Mouse (Mus musculus) liver, embryonic 14.5 days (tissue): ENCODE measurements around the gene Glt8d2. TPM values are rescaled to one million over a fixed set of nuclear protein-coding genes. Genes with fewer than 3 reads are reported as not detected.
A peak's percentile ranks its signal among the peaks of the same experiment; 100 is the strongest.

ENCODE experiments used
- ATAC-seq: fragments of 200-750 bp; cut with Nextera tagmentation; 2 replicates; pipeline ENCODE4 v1.8.0; 2017; ENCODE audit warnings: moderate number of reproducible peaks, mild to moderate bottlenecking, moderate library complexity; ENCODE audit not compliant: insufficient read depth
- DNase-seq, 3 experiments: peaks; one replicate each; pipeline ENCODE4 v3.0.0-alpha.2; 2012 to 2013; ENCODE audit warnings: low read depth in 3 of 3, low spot score in 3 of 3
- H3K27ac ChIP-seq: fragments of 300-500 bp; sonication (generic); 2 replicates; pipeline ENCODE4 v1.5.1; 2014; ENCODE audit warnings: moderate library complexity, mild to moderate bottlenecking, control low read depth, inconsistent platforms
- H3K27me3 ChIP-seq: fragments of 300-500 bp; sonication (generic); 2 replicates; pipeline ENCODE4 v1.6.1; 2014; ENCODE audit warnings: mild to moderate bottlenecking, low read length, moderate library complexity; ENCODE audit not compliant: control insufficient read depth, insufficient read depth
- H3K36me3 ChIP-seq: fragments of 300-500 bp; sonication (generic); replicated peaks from 2 replicates; pipeline ENCODE4 v1.6.1; 2014; ENCODE audit warnings: low read depth; ENCODE audit not compliant: control insufficient read depth, insufficient read depth
- H3K4me1 ChIP-seq, 2 experiments: fragments of 200-500 bp in 1 of 2; fragments of 300-500 bp in 1 of 2; sonication (generic) in 1 of 2; replicated peaks; 2 replicates each; pipeline ENCODE4 v1.6.1; 2012 to 2014; ENCODE audit warnings: antibody characterized with exemption in 1 of 2, inconsistent platforms in 1 of 2, low read length in 1 of 2; ENCODE audit not compliant: control insufficient read depth in 2 of 2, insufficient read depth in 2 of 2
- H3K4me2 ChIP-seq: fragments of 300-500 bp; sonication (generic); 2 replicates; pipeline ENCODE4 v1.6.1; 2014; ENCODE audit warnings: low read depth, mild to moderate bottlenecking, control low read depth, moderate library complexity
- H3K4me3 ChIP-seq, 2 experiments: fragments of 200-500 bp in 1 of 2; fragments of 300-500 bp in 1 of 2; sonication (generic) in 1 of 2; 2 replicates each; pipeline ENCODE4 v1.5.1; 2012 to 2014; ENCODE audit warnings: low read depth in 2 of 2, low read length in 2 of 2, mild to moderate bottlenecking in 2 of 2, control low read depth in 1 of 2, inconsistent platforms in 1 of 2, moderate library complexity in 1 of 2; ENCODE audit not compliant: insufficient read depth in 1 of 2
- H3K9ac ChIP-seq: fragments of 300-500 bp; sonication (generic); replicated peaks from 2 replicates; pipeline ENCODE4 v1.6.1; 2014; ENCODE audit warnings: mild to moderate bottlenecking, control low read depth, moderate library complexity
- H3K9me3 ChIP-seq: fragments of 300-500 bp; sonication (generic); 2 replicates; pipeline ENCODE4 v1.6.1; 2016; ENCODE audit warnings: low read length, mixed read lengths; ENCODE audit not compliant: control insufficient read depth
- CTCF ChIP-seq: IDR thresholded peaks from 2 replicates; pipeline ENCODE4 v1.5.1; 2016; ENCODE audit warnings: antibody characterized with exemption, low read depth, control low read depth
- EP300 ChIP-seq: IDR thresholded peaks from 2 replicates; pipeline ENCODE4 v1.6.1; 2016; ENCODE audit warnings: antibody characterized with exemption, low read depth
- WGBS: fragments of 180-500 bp; shearing (Covaris S2); extraction: QIAGEN DNeasy Blood & Tissue Kit; methylation state at CpG from one replicate; pipeline ENCODE4 v1.1.7; 2014; ENCODE audit not compliant: insufficient replicate concordance; 5-methylcytosine and 5-hydroxymethylcytosine counted together
- polyA plus RNA-seq, 2 experiments: library from polyadenylated mRNA; depleted of rRNA in 1 of 2; stranded (reverse) in 1 of 2; unstranded in 1 of 2; fragments of >200 nt; fragmentation: Nextera tagmentation in 1 of 2; extraction: Ambion mirVana in 1 of 2; gene quantifications; 2 replicates each; pipeline versions ENCODE4 v1.2.1 to v1.2.3; 2012 to 2014

Glt8d2 gene
- polyA plus RNA-seq (2012; rRNA removed): 0.12 and 0.23 TPM in 2 replicates
- 0.27 and 0.35 TPM in 2 replicates for polyA plus RNA-seq (2014; fragmentation: Nextera tagmentation; extraction: Ambion mirVana)

DNA sequence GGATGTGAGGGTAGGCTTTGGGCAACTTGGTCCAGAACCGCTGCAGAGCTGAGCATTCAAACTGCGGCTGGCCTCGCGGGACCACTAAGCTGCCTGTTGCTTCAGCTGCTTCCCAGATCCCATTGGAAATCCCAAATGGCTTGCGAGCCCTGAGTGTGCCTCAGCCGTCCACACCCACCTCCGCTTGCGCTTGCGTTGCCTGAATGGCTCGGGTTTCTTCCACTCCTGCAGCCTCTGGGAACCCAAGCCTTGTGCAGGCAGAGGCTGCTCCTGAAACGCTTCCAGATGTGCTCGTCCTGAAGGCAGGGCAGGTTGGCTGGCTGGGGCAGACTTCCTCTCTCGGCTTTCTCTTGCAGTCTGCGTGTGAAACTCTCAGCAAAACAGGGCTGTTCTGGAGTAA lies at the start of gene Glt8d2:
Glt8d2 (minus strand) TSS at position 157 of the 400 bp plus-strand sequence.
- peak within 1 kb of the TSS; percentile 6; the same call in 1 of the 2 replicates for H3K4me2 ChIP-seq
- TF ChIP-seq CTCF (no peak), EP300 (no peak)
- peaks cover 5% of the 10 kb centered on the region for H3K27me3 ChIP-seq
- no peak for ATAC-seq
- H3K4me3 ChIP-seq: no peak within 1 kb of the TSS
- no peaks in the 10 kb centered on the region for H3K9me3 ChIP-seq
- H3K4me1 ChIP-seq: peaks cover 2% of the 10 kb centered on the region in 2 experiments; a peak in 2 of 4 replicates
- no peaks in the 10 kb centered on the region for H3K36me3 ChIP-seq
- H3K9ac ChIP-seq: no peak within 1 kb of the TSS
- no peak within 1 kb of the TSS for H3K27ac ChIP-seq
- DNase-seq: no peak
- 11% methylated on average over 14 of the region's 14 CpGs for WGBS

DNA sequence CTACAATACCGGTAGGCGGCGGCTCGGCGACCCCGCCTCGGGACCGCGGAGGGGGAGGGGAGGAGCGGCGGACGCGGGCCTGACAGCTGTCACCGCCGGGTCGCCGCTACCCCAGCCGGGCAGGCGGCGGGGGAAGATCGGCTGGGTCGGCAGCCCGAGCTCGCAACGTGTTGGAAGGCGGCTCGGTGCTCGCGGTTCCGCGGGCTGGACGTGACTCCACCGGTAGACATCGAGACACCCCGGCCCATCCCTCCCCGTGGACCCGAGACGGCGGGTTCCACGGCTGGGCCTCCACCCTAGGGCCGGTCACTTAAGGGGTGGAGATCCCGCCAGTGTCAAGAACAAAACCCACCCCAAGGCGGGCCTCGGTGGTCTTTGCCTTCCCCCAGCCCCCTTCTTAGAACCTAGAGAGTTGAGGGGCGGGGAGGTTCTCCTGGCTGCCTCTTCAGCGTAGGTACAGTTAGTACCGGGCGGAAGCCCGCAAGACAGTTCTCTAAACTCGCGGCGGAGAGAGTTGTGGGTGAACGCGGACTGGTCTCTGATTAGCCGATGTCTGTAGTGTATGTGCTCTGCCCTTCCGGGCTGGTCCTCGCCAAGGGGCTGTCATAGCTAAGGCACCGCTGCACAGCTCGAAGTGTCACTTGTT lies 9.0 kb upstream of the Glt8d2 start:
- WGBS: under 1% methylated on average over 59 of the region's 59 CpGs
- H3K4me1 ChIP-seq: peaks cover 12 to 20% of the 10 kb centered on the region in 2 experiments
- no peak overlapping the region; the same call in 1 of the 2 replicates for H3K27ac ChIP-seq
- no peak for DNase-seq
- ATAC-seq: peak; percentile 71
- TF ChIP-seq CTCF: no peak; the same call in 1 of the 2 replicates
- no peak for TF ChIP-seq EP300
- no peaks in the 10 kb centered on the region for H3K9me3 ChIP-seq
- H3K9ac ChIP-seq: peak overlapping the region; percentile 75
- peak overlapping the region; percentile 86 to 93 for H3K4me3 ChIP-seq
- H3K27me3 ChIP-seq: no peaks in the 10 kb centered on the region
- no peaks in the 10 kb centered on the region for H3K36me3 ChIP-seq
- H3K4me2 ChIP-seq: peak overlapping the region; percentile 76

DNA sequence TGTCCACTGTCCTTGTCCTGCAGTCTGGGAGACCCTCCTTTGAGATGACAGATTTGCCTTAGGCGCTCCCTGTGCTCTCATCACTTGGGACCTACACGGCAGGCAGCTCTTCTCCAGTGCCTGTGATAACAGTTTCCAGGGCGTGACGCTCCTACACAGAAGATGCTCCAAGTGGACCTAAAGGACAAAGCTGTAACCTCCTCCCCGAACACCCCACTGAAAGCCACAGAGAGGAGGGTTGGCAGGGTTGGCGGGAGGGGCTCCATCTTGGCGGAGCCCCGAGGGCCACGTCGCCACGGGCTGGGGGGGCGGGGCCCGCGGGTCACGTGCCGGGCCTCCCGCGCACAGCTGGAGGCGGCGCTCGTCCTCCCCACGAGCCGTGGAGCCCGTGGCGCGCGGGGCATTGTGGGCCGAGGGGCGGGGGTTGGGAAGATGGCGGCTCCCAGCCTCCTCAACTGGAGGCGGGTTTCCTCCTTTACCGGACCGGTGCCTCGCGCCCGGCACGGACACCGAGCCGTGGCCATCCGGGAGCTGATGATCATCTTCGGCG lies 8.3 kb upstream of the Glt8d2 start:
- peak overlapping the region; percentile 76 for H3K4me2 ChIP-seq
- TF ChIP-seq CTCF (peak; percentile 8; the same call in 1 of the 2 replicates), EP300 (no peak)
- DNase-seq (peak; percentile 63 to 72 (median 63)), ATAC-seq (peak; percentile 94)
- peak overlapping the region; percentile 75 for H3K9ac ChIP-seq
- WGBS: under 1% methylated on average over 42 of the region's 42 CpGs
- no peak overlapping the region; the same call in 1 of the 2 replicates for H3K27ac ChIP-seq
- no peaks in the 10 kb centered on the region for H3K9me3 ChIP-seq
- H3K36me3 ChIP-seq: no peaks in the 10 kb centered on the region
- peak overlapping the region; percentile 86 to 93 for H3K4me3 ChIP-seq
- H3K4me1 ChIP-seq: peaks cover 12 to 20% of the 10 kb centered on the region in 2 experiments
- no peaks in the 10 kb centered on the region for H3K27me3 ChIP-seq

DNA sequence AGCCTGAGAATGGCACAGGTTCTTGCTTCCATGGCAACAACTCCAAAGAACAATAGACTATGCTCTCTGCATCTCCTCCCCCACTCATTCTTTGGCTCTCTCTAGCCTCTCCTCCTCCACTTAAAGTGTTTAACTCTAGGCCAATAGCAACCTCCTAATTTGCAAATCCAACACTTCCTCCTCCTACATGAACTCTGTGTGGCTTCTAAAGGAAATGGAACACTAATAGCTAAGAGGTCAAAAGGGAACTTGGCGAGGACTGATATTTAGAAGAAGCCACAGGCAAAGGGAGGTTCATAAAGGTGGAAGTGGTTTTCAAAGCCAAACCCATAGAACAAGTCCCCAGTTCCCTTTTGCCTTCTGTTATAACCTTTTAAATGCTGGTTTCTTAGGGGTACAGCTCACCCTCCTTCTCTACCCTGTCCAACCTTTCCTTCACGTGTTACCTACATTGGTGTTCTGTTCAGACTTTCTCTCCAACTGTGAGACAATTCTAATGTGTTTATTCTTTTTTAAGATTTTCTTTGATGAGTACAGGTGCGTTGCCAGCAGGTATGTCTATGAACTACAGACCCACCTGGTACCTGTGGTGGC lies 7.0 kb upstream of the Glt8d2 start:
- H3K4me2 ChIP-seq: no peak overlapping the region
- H3K4me1 ChIP-seq: peaks cover 12 to 20% of the 10 kb centered on the region in 2 experiments
- DNase-seq: no peak
- ATAC-seq: no peak
- no peaks in the 10 kb centered on the region for H3K36me3 ChIP-seq
- H3K4me3 ChIP-seq: no peak overlapping the region
- H3K27me3 ChIP-seq: no peaks in the 10 kb centered on the region
- WGBS: 43% methylated on average over 3 of the region's 3 CpGs
- TF ChIP-seq CTCF: no peak
- TF ChIP-seq EP300: no peak
- H3K9me3 ChIP-seq: no peaks in the 10 kb centered on the region
- no peak overlapping the region for H3K27ac ChIP-seq
- H3K9ac ChIP-seq: no peak overlapping the region

DNA sequence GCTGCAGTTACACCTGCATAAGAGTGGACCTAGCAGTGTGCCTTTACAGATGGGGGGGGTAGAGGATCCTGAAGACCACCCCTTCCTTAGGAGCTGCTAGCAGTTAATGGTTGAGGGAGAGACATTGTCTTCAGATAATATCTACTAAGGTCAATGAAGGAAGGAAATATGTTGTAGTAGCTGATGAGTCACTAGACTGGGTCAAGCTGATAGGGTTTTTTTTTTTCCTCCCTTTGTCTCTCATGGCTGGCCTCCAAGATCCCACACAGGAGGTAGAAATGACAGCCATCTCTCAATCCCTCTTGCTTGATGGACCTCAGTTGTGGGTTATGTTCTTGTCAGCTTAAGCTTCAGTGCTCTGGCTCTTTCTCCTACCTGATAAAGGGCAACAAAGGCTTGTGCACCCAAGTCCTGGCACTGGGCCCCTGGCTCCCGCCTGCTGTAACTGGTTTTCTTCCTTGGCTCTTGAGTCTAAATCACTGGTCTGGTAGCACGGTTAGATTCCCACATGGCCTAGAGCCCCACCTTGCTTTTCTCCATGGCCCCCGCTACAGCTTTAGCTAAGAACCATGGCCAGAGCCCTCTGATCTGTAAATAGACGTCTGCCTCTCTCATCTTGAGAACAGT lies 6.1 kb upstream of the Glt8d2 start:
- DNase-seq (no peak), ATAC-seq (no peak)
- Histone ChIP-seq H3K4me2 (no peak overlapping the region), H3K9ac (no peak overlapping the region), H3K9me3 (no peaks in the 10 kb centered on the region), H3K4me3 (no peak overlapping the region), H3K4me1 (peaks cover 12 to 20% of the 10 kb centered on the region in 2 experiments), H3K36me3 (no peaks in the 10 kb centered on the region), H3K27ac (no peak overlapping the region), H3K27me3 (no peaks in the 10 kb centered on the region)
- WGBS: 21% methylated on average over 4 of the region's 4 CpGs
- TF ChIP-seq CTCF: no peak
- no peak for TF ChIP-seq EP300
